Mouse (Mus musculus) hindbrain, embryonic 10.5 days (tissue): ENCODE results near the gene Ccdc127. TPM values are rescaled to one million over a fixed set of nuclear protein-coding genes. Genes with fewer than 3 reads are reported as not detected.

ENCODE experiments used
- microRNA counts: library from miRNA; unstranded; fragments of <30 nt; microRNA quantifications from one replicate; lab custom pipeline; 2017
- polyA plus RNA-seq: library from polyadenylated mRNA; unstranded; fragments of >200 nt; fragmentation: Nextera tagmentation; extraction: Ambion mirVana; gene quantifications from 2 replicates; pipeline ENCODE4 v1.2.1, GENCODE M21; 2016

Ccdc127 gene
- polyA plus RNA-seq, 1 experiment from 2014 or later = 46.2 TPM

MicroRNAs encoded within 50 kb of the gene (microRNA counts, 519-probe panel; counts per million panel counts)
- microRNA mmu-miR-692 (lab: Ali Mortazavi, UCI) = 1,255 counts per million, percentile 77 among the panel's probes with 10 or more counts

Other genes with a start within 250 kb of the Ccdc127 start
- gene Slc9a3, start 228.9 kb upstream of the Ccdc127 start, polyA plus RNA-seq = not detected in 2 replicates
- gene Exoc3, start 141.6 kb upstream of the Ccdc127 start, polyA plus RNA-seq = 79.2 and 90.0 TPM in 2 replicates
- 0.81 and 1.1 TPM in 2 replicates for gene Ahrr, start 58.0 kb upstream of the Ccdc127 start, polyA plus RNA-seq
- gene Pdcd6, start 32.7 kb upstream of the Ccdc127 start, polyA plus RNA-seq = 128 and 131 TPM in 2 replicates
- gene Sdha, start within 50 bp of the Ccdc127 start, polyA plus RNA-seq = 221 and 266 TPM in 2 replicates
- gene Lrrc14b, start 13.7 kb downstream of the Ccdc127 start, polyA plus RNA-seq = not detected in 2 replicates
- 4.1 and 4.9 TPM in 2 replicates for gene Zfp72, start 40.5 kb downstream of the Ccdc127 start, polyA plus RNA-seq
- 94.6 and 115 TPM in 2 replicates for gene Ftl1-ps1, start 49.4 kb downstream of the Ccdc127 start, polyA plus RNA-seq
- 19.0 and 22.4 TPM in 2 replicates for gene Zfp825, start 143.7 kb downstream of the Ccdc127 start, polyA plus RNA-seq